ENCODE assay signal across 9 mouse cellular contexts in genomic region chr14:24253611-24254202, GRCm38 (mm10). TPM values are rescaled to one million over a fixed set of nuclear protein-coding genes. Genes with fewer than 3 reads are reported as not detected.
DNase-seq lines count a peak whose midpoint lies in the region; ATAC-seq and TF ChIP-seq lines count a peak whose summit lies in the region.
"Had no signal": no experiment of that assay in that cellular context is flagged by ENCODE, and none has a peak within 500 bp of the region (broad histone marks: within the 10 kb centered on the region; RNA-seq: fewer than 3 reads in every experiment).

No protein-coding gene starts in this region.

- no peaks in the 10 kb centered on the region for H3K36me3 ChIP-seq in heart, embryonic 14.5 days (ENCODE audit: control insufficient read depth, insufficient read depth, low read length)
- H3K36me3 ChIP-seq in forebrain, postnatal 0 days (ENCODE audit: insufficient read depth): no peaks in the 10 kb centered on the region
- no peaks in the 10 kb centered on the region for H3K36me3 ChIP-seq in neural tube, embryonic 12.5 days

- H3K4me2 ChIP-seq in heart, embryonic 14.5 days (ENCODE audit: low read length): peak overlapping the region; percentile 46
- no peak overlapping the region for H3K4me2 ChIP-seq in forebrain, postnatal 0 days (ENCODE audit: low read depth)
- 0 out of 2 replicates have a peak overlapping the region, but pooled peaks have one; percentile 14 for H3K4me2 ChIP-seq in neural tube, embryonic 12.5 days (replicated peaks)

- H3K4me3 ChIP-seq in heart, embryonic 14.5 days (ENCODE audit: control insufficient read depth in 1 of 2, insufficient read depth in 1 of 2, low read depth in 1 of 2, low read length in 2 of 2): no peak overlapping the region
- no peak overlapping the region for H3K4me3 ChIP-seq in forebrain, postnatal 0 days (ENCODE audit: low read depth, low read length)
- no peak overlapping the region for H3K4me3 ChIP-seq in neural tube, embryonic 12.5 days

- no peak for TF ChIP-seq CTCF in forebrain, postnatal 0 days (IDR thresholded peaks at IDR 0.05; ENCODE audit: low read depth)

- ATAC-seq in heart, embryonic 14.5 days (ENCODE audit: insufficient number of reproducible peaks, insufficient read depth, low FRiP score, low read depth): peak; percentile 85
- ATAC-seq in forebrain, postnatal 0 days: peak; percentile 81
- 0 out of 2 replicates have a peak, but pooled peaks have one; percentile 41 for ATAC-seq in neural tube, embryonic 12.5 days (ENCODE audit: low FRiP score, low read depth)
- no peak for ATAC-seq in erythroid progenitor cell, adult 5-6 weeks (replicated peaks; ENCODE audit: low FRiP score, poor library complexity, severe bottlenecking)

- peak overlapping the region; percentile 79 to 83 for H3K27ac ChIP-seq in heart, embryonic 14.5 days (replicated peaks in 1 of 2; ENCODE audit: control insufficient read depth in 1 of 2, insufficient read depth in 1 of 2, low read depth in 2 of 2, low read length in 2 of 2)
- no peak overlapping the region for H3K27ac ChIP-seq in forebrain, postnatal 0 days (ENCODE audit: low read depth, low read length)
- no peak overlapping the region for H3K27ac ChIP-seq in neural tube, embryonic 12.5 days
- H3K27ac ChIP-seq: liver, embryonic 14.5 days had no signal

- 3% methylated on average over 8 of the region's 8 CpGs for WGBS in heart, embryonic 14.5 days
- WGBS in forebrain, postnatal 0 days: 17% methylated on average over 8 of the region's 8 CpGs
- 7% methylated on average over 8 of the region's 8 CpGs for WGBS in neural tube, embryonic 12.5 days

- no peaks in the 10 kb centered on the region for H3K27me3 ChIP-seq in heart, embryonic 14.5 days (ENCODE audit: control insufficient read depth, insufficient read depth, low read length)
- no peaks in the 10 kb centered on the region for H3K27me3 ChIP-seq in forebrain, postnatal 0 days (ENCODE audit: insufficient read depth, low read length)
- no peaks in the 10 kb centered on the region for H3K27me3 ChIP-seq in neural tube, embryonic 12.5 days (replicated peaks)

- H3K4me1 ChIP-seq in heart, embryonic 14.5 days (ENCODE audit: control insufficient read depth in 2 of 2, insufficient read depth in 2 of 2, low read length in 2 of 2): peaks cover 16 to 18% of the 10 kb centered on the region in 2 experiments
- no peaks in the 10 kb centered on the region for H3K4me1 ChIP-seq in forebrain, postnatal 0 days (ENCODE audit: insufficient read depth)
- H3K4me1 ChIP-seq in neural tube, embryonic 12.5 days: peaks cover 11% of the 10 kb centered on the region

- peak overlapping the region; percentile 21; the same call in 1 of the 2 replicates for H3K9ac ChIP-seq in heart, embryonic 14.5 days (ENCODE audit: low read length)
- H3K9ac ChIP-seq in forebrain, postnatal 0 days: no peak overlapping the region
- no peak overlapping the region for H3K9ac ChIP-seq in neural tube, embryonic 12.5 days
- H3K9ac ChIP-seq: liver, embryonic 14.5 days had no signal

- DNase-seq in heart, adult 11 months: no peak
- DNase-seq in forebrain, postnatal 0 days: peak; percentile 33
- DNase-seq in kidney, postnatal 10 days: peak; percentile 51
- no peak for DNase-seq in cerebellum, postnatal 14 days
- no peak for DNase-seq in spleen, postnatal 14 days (ENCODE audit: low spot score in 2 of 2)

- no peaks in the 10 kb centered on the region for H3K9me3 ChIP-seq in heart, embryonic 14.5 days (ENCODE audit: control insufficient read depth, low read length)
- no peaks in the 10 kb centered on the region for H3K9me3 ChIP-seq in forebrain, postnatal 0 days (ENCODE audit: low read length)
- H3K9me3 ChIP-seq in neural tube, embryonic 12.5 days: 0 out of 2 replicates have a peak, but pooled peaks cover 4% of the 10 kb centered on the region

RNA-seq across cellular contexts. Expression of gene Dlg5, which starts 8.0 kb away (rescaled TPM):
- 9.8 and 12.8 TPM in 2 replicates for polyA plus RNA-seq in heart, embryonic 14.5 days (2014; fragmentation: Nextera tagmentation; extraction: Ambion mirVana)
- total RNA-seq in forebrain, postnatal 0 days (2014; rRNA removed): 45.6 and 70.6 TPM in 2 replicates
- 9.5 and 14.1 TPM in 2 replicates for polyA plus RNA-seq in forebrain, postnatal 0 days (2015; fragmentation: Nextera tagmentation; extraction: Ambion mirVana)
- polyA plus RNA-seq in neural tube, embryonic 12.5 days (2016; fragmentation: Nextera tagmentation; extraction: Ambion mirVana): 17.7 and 21.9 TPM in 2 replicates
- 3.4 TPM in 1 of 2 replicates, not detected in the other for total RNA-seq in erythroid progenitor cell, adult 5-6 weeks (2015; ENCODE audit: low replicate concordance)
- total RNA-seq in erythroid progenitor cell, adult 5-6 weeks (2017; ENCODE audit: low replicate concordance): 0.77 and 1.8 TPM in 2 replicates

RNA-seq across cellular contexts. Expression of gene E330034G19Rik, which starts 39.3 kb away (rescaled TPM):
- polyA plus RNA-seq in heart, embryonic 14.5 days (2014; fragmentation: Nextera tagmentation; extraction: Ambion mirVana): not detected in 2 replicates
- 0.38 TPM in 1 of 2 replicates, not detected in the other for total RNA-seq in forebrain, postnatal 0 days (2014; rRNA removed)
- polyA plus RNA-seq in forebrain, postnatal 0 days (2015; fragmentation: Nextera tagmentation; extraction: Ambion mirVana): 0.19 TPM in 1 of 2 replicates, not detected in the other
- polyA plus RNA-seq in neural tube, embryonic 12.5 days (2016; fragmentation: Nextera tagmentation; extraction: Ambion mirVana): not detected in 2 replicates
- not detected in 2 replicates for total RNA-seq in erythroid progenitor cell, adult 5-6 weeks (2015; ENCODE audit: low replicate concordance)
- not detected in 2 replicates for total RNA-seq in erythroid progenitor cell, adult 5-6 weeks (2017; ENCODE audit: low replicate concordance)
- polyA plus RNA-seq: liver, embryonic 14.5 days had no signal

Comparison
In these comparisons a context has a peak if more than half of its experiments do, and no peak if none do; other contexts are left out.
1. H3K27ac ChIP-seq: peak in heart, embryonic 14.5 days (2 of 2); none in forebrain, postnatal 0 days (single experiment) and neural tube, embryonic 12.5 days (single experiment).
2. DNase-seq: peak in forebrain, postnatal 0 days (single experiment) and kidney, postnatal 10 days (single experiment); none in heart, adult 11 months (single experiment), cerebellum, postnatal 14 days (0 of 2) and spleen, postnatal 14 days (0 of 2).